Mouse (Mus musculus) T-helper 1 cell (primary cell): ENCODE measurements at regions not wholly inside any gene's neighbourhood (a gene's known extent, or its start where the extent isn't known, plus 50 kb on each side); places are given as distances from the start of the nearest gene placed in this dataset.

Source experiments
- in situ Hi-C: fragments of 300-600 bp; cut with MboI, MseI; formaldehyde crosslinking; loops from one replicate; pipeline ENCODE4 v1.15.1; 2025; ENCODE audit warnings: high pct_unique_total_duplicates

- in situ Hi-C loops, result no loop called here
Observed at GRCm38 (mm10) chr1:128740616-128741015, 148.5 kb upstream of the Cxcr4 start.

DNA sequence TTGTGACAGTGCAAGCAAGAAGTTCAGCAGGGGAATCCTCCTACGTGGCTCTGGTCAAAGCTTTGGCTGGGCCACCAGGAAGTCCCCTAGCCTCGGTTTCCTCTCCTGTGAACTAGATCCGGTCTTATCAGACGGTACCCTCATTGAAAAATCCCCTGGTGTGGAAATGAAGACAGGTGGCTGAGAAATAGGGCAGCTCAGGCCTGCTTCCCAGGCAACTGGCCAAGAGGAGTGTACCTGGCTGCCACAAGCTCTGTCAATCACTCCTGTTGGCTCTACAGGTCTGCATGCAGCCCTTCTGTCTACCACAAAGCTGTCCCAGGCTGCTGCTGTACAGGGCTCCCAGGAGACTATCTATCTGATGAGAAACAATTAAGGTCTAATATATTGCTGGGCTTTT is 146.1 kb upstream of the Cxcr4 start:
- in situ Hi-C loops, result no loop called here

- in situ Hi-C loops, result no loop called here
Observed at GRCm38 (mm10) chr1:128734857-128735256, 142.8 kb upstream of the Cxcr4 start.

- in situ Hi-C loops, result no loop called here
Observed at GRCm38 (mm10) chr1:128731445-128731844, 139.4 kb upstream of the Cxcr4 start.

DNA sequence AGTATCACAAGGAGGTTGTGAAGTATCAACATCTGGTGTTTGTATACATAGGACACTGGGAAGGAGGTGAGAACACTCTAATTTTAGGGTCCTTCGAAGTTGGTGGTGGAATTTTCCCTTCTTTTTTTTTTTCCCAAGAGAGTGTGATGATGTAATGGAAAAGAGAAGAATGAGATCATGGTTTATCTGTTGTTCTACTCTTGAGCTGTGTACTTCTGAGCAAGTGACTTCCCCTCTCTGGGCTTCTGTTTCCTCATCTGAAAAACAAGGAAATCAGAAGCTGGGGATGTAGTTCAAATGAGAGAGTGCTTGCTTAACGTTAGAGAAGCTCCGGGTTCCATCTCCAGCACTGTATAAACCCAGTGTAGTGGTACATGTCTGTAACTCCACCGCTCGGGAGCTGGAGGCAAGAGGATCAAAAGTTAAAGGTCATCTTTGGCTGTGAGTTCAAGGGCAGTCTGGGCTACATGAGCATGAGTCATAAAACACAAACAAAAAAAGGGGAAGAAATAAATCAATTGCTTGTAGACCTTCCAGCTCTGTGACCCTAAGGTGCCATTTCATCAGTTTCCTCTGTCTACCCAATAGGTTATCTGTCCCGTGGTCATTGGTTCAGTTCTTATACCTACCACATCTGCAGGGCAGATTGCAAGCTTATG is 132.5 kb upstream of the Cxcr4 start:
- in situ Hi-C loops, result no loop called here

DNA sequence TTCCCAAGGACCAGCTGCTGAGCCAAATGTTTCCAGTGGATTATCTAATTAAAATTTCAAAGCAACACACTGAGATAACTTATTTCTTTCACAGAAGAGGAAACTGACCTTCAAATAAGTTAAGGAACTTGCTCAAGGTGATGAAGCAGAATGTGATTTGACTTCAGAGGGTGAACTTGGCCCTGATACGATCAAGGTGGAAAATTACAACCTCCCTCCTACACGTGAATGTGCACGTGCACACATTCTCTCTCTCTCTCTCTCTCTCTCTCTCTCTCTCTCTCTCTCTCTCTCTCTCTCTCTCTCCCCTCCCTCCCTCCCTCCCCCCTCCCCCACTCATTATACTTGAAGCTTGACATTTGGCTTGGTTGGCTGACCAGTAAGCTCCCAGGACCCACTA is 131.8 kb upstream of the Cxcr4 start:
- in situ Hi-C loops, result no loop called here

DNA sequence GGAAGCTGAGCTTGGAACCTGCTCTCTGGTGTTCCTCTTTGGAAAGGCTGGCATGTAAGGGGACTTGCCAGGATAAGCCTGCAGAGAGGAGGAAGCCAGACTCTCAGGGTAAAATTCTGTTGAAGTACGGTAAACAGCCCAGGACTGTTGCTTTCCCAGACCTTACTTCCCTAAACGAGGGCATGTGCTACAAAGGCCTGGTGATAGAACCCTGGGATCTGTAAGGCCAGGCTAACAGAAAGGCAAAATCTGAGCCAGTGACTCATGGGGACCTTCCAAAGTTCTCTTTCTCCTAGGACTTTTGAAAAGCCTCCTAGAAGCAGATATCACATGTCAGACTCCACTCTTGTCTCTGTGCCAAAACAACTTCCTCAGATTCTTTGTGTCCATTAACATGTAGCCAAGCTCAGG is 130.0 kb upstream of the Cxcr4 start:
- in situ Hi-C loops, result no loop called here

DNA sequence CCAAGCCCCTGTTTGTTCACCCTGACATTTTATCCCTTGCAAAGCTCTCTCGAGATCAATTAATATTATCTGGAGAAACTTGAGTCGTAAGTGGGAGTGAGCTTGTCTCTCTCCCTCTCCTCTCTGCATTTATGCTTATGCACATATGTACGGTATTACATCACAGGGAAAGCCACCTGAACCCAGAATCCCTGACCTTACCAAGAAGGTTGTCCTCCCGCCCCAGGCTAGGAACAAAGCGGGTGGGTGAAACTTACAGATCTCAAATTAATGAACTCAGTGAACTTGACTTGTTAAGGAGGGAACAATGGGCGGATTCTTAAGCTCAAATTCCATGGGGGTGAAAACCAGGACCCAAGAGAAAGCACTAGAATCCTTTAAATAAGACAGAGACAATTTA is 122.8 kb upstream of the Cxcr4 start:
- in situ Hi-C loops, result no loop called here

- in situ Hi-C loops, result no loop called here
Observed at GRCm38 (mm10) chr1:128712876-128713275, 120.8 kb upstream of the Cxcr4 start.

DNA sequence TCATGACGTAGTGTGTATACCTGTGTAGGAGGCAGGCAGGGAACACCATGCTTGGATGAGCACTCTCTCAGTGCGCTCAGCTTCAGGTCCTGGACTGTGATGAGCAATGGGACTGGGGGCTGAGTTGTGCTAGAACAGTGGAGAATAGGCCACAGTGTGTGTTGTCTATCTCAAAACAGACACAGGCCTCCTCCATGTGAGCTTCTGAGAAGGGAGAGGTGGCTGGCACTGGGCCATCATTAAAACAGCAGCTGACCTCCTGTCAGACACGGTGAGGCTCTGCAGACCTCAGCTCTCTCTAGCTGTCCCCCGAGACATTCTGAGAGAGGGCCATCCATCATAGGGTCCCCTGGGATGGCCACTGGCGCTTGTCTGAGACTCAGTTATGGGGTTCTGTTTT is 119.0 kb upstream of the Cxcr4 start:
- in situ Hi-C loops, result no loop called here

GRCm38 (mm10) chr1:128707747-128708146 is 115.7 kb upstream of the Cxcr4 start:
- in situ Hi-C loops, result no loop called here

DNA sequence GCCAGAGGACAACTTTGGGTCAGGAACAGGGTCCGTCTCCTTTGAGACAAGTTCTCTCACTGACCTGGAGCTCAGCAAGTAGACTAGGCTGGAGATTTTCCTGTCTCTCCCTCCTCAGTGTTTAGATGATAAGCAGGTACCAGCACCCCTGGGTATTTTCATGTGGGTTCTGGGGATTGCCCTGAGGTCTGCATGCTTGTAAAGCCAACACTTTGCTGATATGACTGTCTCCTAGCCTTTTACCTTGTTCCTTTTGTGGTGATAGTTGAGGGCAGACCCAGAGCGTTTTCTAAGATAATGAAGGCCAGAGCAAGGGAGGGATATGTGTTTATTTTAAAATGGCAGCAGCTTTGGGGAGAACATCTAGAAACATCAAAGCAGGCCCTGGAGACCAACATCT is 114.1 kb upstream of the Cxcr4 start:
- in situ Hi-C loops, result no loop called here

DNA sequence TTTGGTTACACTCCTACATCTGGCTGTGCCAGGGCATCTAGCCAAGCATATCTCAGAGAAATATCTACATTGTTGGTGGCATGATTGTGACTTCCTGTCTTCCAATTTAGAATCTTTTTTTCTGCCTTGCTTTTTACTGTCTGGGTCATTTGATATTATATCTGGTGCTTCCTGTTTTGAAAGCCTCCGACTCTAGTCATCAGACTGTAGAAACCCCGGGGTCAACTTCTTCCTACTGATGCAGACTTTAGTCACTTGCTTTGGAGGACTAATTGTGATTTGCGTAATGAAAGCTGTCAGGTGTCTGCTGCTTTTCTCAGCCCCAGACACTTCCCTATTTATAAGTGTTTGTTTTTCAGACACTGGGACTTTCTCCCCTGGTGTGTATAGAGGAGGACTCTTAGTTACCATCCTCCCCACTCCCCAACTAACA is 113.0 kb upstream of the Cxcr4 start:
- in situ Hi-C loops, result no loop called here

- in situ Hi-C loops, result no loop called here
Observed at GRCm38 (mm10) chr1:128701326-128701725, 109.2 kb upstream of the Cxcr4 start.

GRCm38 (mm10) chr1:128697962-128698361 is 105.9 kb upstream of the Cxcr4 start:
- in situ Hi-C loops, result no loop called here

DNA sequence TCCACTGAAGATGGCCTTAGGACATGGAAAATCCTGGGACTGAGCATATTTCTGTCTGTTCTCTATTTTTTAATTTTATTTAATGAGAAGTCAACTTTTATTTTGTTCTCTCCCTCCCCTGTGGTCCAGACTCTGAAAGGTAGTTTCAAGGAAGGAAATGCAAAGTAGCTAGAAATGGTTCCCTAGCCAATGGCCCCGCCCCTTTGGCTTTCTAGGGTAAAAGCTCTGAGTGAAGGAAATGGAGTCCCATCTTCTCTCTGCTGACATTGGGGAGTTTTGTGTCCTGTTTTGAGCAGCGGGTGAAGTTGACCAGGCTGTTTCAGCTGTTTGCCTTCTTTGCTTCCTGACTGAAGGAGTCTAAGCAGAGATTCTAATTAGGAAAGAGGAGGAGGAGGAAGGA is 103.8 kb upstream of the Cxcr4 start:
- in situ Hi-C loops, result no loop called here

DNA sequence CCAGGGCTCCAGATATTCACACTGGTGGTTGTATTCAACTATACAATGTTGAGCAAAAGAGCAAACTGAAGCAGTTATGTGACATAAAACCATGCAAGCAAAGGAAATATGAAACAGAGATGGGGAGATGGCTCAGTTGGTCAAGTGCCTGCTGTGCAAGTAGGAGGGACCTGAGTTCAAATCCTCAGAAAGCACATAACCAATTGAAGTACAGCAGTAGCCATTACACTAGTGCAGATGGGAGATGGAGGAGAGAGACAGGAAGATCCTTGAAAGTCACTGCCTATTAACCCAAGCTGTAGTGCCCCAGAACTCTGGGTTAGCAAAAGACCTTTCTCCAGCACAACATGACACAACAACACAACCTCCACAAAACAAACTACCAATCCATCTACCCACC is 100.7 kb upstream of the Cxcr4 start:
- in situ Hi-C loops, result no loop called here

DNA sequence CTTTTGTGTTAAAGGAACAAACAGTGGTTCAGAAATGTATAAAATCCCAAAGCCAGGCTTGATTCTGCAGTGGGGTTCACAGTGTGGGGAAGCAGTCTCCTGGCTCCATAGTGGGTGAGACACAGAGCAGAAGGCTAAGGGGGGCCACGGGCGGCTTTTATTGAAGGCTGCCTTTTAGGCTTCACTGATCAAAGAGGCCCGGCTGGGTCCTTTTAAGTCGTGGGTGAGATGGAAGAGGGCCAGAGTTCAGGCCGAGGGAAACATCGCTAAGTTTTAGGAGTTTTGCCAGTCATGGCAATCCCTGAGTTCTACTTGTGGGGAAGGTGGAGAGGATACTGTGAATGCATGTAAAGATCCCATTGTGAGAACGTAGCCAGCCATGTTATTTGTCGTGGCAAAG is 100.2 kb upstream of the Cxcr4 start:
- in situ Hi-C loops, result no loop called here

GRCm38 (mm10) chr1:128687236-128687927 is 95.3 kb upstream of the Cxcr4 start:
- in situ Hi-C loops, result no loop called here

- in situ Hi-C loops, result no loop called here
Observed at GRCm38 (mm10) chr1:128685467-128686137, 93.5 kb upstream of the Cxcr4 start.

GRCm38 (mm10) chr1:128682942-128683341 is 90.8 kb upstream of the Cxcr4 start:
- in situ Hi-C loops, result no loop called here

DNA sequence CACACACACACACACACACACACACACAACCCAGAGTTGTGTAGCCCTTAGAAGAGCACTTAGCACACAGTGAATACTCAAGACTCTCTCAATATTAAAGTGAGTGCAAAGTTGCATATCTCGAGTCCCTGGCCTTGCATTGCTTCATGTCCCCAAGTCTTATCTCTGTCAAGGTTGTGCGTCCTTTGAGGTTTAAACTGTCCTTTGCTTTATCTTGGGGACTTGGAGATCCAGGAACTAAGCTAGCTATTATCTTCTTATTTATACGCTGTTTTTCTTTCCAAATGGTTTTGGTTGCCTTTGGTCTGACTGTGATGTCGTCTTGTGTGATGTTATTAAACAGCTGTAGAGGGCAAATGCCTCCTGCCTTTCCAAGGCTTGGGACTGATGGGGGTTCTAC is 89.2 kb upstream of the Cxcr4 start:
- in situ Hi-C loops, result no loop called here

DNA sequence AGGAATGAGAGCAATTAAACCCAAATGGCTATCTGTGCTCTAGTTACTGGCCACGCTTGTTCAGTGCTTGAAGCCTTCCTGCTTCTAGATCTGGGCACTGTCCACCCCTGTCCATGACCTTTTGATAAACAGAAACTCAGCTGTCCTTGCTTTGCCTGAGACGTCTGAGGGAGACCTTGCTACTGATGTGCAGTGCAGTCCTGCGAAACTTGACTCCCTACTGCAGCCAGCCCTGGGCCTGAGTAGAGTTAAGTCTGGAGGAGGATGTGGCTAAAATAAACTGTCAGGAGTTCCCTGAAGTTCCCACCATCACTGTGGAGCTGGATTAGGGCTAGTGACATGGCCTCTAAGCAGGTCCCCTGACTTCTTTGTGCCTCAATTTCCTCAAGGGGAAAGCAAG is 88.4 kb upstream of the Cxcr4 start:
- in situ Hi-C loops, result no loop called here
